Mouse (Mus musculus) layer of hippocampus, adult 2 months (tissue): ENCODE measurements around the gene Nop2. TPM values are rescaled to one million over a fixed set of nuclear protein-coding genes. Genes with fewer than 3 reads are reported as not detected.

Experiments
- DNase-seq, 2 experiments: peaks; one replicate each; pipeline ENCODE4 v3.0.0; 2022; ENCODE audit warnings: low spot score in 2 of 2
- H3K27ac ChIP-seq: fragments of 200-600 bp; 2 replicates; pipeline ENCODE4 v1.8.1; 2022
- H3K4me3 ChIP-seq: fragments of 200-600 bp; 2 replicates; pipeline ENCODE4 v1.8.1; 2022; ENCODE audit warnings: mild to moderate bottlenecking
- CTCF ChIP-seq: fragments of 200-600 bp; conservative IDR thresholded peaks from 2 replicates; pipeline ENCODE4 v1.8.1; 2022; ENCODE audit warnings: antibody characterized with exemption, mild to moderate bottlenecking, moderate library complexity
- total RNA-seq, 2 experiments: library from RNA; stranded (reverse); gene quantifications; 2 replicates each; pipeline ENCODE4 v1.2.3; 2021

Gene Nop2
- total RNA-seq, 2 experiments from 2014 or later: 30.8 to 31.7 TPM

DNA sequence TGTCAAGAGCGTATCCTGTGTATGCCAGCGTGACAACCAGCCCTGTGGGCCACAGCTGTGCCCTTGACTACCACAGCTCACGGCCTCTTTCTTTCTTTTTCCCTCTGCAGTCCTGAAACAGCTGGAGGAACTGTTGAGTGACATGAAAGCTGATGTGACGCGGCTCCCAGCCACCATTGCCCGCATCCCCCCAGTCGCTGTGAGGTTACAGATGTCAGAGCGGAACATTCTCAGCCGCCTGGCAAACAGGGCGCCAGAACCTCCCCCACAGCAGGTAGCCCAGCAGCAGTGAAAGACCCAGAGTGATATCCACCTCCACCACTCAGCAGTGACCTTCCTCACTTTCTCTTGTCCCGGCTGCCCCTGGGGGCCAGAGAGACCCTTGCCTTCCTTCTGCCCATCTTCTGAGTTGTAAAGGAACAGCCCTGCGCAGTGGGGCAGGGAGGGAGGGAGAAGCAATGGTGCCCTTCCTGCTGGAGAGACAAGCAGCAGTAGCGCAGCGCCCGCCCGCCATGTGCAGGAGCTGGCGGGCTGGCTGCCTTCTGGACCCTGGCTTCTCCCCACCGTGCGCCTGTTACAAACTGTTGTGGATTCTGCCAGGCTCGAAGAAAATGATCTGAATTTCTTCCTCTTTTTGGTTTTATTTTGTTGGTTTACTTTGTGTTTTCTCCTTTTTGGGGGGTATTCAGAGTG, 1.9 kb upstream of the Nop2 start:
- H3K27ac ChIP-seq: no peak overlapping the region
- no peak for TF ChIP-seq CTCF
- no peak for DNase-seq
- H3K4me3 ChIP-seq: no peak overlapping the region

DNA sequence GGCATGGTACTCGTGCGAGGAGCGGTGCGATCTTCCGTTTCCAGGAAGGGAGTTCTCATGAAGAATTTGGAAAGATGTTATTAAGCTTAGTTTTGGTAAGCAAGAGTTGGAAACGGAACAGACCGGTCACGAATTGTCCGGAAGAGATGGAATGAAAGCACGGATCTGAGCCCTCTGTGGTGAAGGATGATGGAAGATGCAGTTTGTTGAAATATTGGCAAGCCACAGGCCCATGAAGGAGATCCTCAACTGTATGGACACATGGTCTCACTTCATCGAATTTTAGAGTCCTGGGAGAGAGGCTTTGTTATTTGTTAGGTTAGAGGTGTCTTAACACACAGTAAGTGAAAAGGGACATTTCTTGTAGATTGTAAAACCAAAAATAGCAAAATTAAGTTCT, 761 bp downstream of the Nop2 start:
- H3K4me3 ChIP-seq: peak overlapping the region; percentile 87
- no peak for TF ChIP-seq CTCF
- no peak overlapping the region for H3K27ac ChIP-seq
- DNase-seq: no peak

DNA sequence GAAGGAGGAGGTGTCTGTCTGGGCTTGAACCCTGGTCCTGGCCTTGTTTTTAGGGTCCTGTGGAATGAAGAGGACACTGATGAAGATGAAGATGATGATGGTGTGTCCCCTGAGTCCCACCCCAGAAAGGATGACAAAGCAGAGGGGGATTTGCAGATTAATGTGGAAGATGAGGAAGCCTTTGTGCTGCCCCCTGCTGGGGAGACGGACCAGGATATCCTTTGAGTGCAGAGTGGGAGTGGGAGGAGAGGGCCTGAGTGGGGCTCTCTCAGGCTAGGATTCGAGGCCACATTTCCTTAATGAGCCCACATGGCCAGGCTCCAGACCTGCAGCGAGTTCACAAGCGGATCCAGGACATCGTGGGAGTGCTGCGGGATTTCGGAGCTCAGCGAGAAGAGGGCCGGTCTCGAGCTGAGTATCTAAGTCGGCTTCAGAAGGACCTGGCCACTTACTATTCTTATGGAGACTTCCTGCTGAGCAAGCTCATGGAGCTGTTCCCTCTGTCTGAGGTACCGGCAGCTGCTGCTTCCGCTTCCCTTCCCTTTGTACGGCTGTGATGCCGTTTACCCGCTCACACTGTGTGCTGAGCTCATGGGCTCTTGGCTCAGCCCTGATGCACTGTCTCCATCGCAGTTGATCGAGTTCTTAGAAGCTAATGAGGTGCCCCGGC, 5.4 kb downstream of the Nop2 start:
- peak; percentile 81 for TF ChIP-seq CTCF
- DNase-seq: peak in 1 of 2 experiments; percentile 52
- no peak overlapping the region for H3K4me3 ChIP-seq
- H3K27ac ChIP-seq: peak overlapping the region; percentile 77

DNA sequence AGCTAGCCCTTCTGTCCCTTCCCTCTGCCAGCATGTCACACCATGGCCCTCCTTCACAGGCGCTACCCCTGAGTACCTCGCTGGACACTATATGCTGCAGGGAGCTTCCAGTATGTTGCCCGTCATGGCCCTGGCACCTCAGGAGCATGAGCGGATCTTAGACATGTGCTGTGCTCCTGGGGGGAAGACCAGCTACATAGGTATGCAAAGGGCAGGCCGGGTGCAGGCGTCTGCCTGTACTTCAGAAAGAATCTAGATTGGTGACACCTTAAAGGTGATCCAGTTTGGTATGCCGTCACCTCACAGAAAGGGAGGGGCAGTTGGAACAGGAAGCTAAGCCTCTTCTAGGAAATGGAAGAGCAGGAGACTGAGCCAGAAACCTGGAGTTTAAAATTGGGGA, 8.0 kb downstream of the Nop2 start:
- no peak overlapping the region for H3K4me3 ChIP-seq
- TF ChIP-seq CTCF: no peak
- DNase-seq: no peak
- no peak overlapping the region for H3K27ac ChIP-seq

DNA sequence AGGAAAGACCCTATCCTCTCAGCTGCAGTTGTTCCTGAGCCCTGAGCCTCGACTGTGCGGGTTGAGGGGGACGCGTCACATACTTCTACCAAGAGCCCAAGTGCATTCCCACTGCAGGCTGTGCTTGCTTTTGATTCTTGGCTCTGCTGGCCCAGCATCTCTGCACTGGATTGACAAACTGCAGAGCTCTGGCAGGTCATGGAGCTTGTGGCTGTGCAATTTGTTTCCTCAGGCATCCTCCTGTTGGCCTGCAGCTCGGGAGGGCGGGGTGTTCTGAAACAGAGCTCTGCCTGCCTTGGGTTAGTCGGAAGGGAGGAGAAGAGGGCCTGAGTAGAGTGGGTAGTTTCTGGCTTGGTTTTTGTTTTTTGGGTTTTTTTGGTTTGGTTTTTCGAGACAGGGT, 10.7 kb downstream of the Nop2 start:
- DNase-seq: no peak
- H3K27ac ChIP-seq: no peak overlapping the region
- no peak for TF ChIP-seq CTCF
- H3K4me3 ChIP-seq: no peak overlapping the region

DNA sequence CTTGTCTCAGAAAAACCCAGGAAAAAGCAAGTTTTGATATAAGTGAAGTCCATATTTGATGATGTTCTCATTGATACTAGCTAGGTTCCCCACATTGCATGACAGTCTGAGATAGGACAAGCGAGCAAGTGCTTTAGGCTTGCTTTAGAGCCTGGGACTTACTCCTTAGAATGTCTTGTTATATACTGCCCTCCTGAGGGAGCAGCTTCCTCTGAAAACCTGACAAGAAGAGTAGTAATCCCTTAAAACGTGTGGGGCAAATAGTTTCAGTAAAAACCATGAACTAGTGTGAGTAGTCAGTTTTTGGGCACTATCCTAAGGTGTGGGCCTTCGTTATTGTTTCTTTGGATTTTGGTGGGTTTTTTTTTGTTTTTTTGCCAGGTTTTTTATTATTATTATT, 11.4 kb downstream of the Nop2 start:
- no peak for TF ChIP-seq CTCF
- Histone ChIP-seq H3K4me3 (no peak overlapping the region), H3K27ac (no peak overlapping the region)
- no peak for DNase-seq

DNA sequence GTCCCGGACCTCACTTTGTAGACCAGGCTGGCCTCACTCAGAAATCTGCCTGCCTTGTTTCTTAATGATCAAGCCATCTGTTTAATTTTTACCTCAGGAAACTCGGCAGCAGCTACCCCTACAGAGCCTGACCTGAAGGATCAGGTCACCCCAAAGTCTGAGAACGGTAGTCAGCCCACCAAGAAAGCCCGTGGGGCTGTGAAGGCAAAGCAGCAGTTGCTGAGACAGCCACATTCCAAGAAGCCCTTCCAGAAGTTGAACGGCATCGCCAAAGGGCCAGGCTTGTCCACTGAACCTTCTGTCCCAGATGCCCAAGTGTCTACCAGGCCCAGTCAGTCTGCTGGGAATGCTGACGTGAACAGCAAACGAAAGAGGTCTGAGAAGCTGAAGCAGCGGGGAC, 12.2 kb downstream of the Nop2 start:
- TF ChIP-seq CTCF: no peak
- DNase-seq: no peak
- no peak overlapping the region for H3K4me3 ChIP-seq
- no peak overlapping the region for H3K27ac ChIP-seq

DNA sequence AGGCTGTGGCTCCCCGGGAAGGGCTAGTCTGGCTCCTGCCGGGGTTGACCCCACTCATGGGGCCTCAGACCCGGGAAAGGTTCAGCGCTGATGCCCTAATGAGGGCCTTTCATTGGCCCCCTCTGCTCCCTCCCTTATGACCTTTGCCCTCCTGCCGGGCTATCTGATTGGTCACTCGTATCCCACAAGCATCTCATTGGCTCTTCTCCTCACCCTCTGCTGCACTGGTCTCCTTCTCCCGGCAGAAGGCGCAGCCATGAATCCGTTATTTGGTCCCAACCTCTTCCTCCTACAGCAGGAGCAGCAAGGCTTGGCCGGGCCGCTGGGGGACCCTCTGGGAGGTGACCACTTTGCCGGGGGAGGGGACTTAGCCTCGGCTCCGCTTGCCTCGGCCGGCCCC, 13.3 kb downstream of the Nop2 start, which contains the start of gene Iffo1:
Gene Iffo1, plus strand, starts transcription at position 241 of the 400 bp plus-strand sequence.
- Histone ChIP-seq H3K4me3 (peak within 1 kb of the TSS; percentile 95), H3K27ac (peak within 1 kb of the TSS; percentile 94)
- TF ChIP-seq CTCF: peak; percentile 80
- peak; percentile 91 to 94 for DNase-seq

DNA sequence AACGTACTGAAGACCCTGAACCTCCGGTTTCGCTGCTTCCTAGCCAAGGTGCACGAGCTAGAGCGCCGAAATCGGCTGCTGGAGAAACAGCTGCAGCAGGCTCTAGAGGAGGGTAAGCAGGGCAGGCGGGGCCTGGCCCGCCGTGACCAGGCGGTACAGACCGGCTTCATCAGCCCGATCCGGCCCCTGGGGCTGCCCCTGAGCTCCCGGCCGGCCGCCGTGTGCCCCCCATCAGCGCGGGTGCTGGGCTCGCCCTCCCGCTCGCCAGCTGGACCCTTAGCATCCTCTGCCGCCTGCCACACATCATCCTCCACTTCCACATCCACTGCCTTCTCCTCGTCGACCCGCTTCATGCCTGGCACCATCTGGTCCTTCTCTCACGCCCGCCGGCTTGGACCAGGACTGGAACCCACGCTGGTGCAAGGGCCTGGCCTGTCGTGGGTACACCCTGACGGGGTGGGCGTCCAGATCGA, 13.8 kb downstream of the Nop2 start:
- H3K4me3 ChIP-seq: peak overlapping the region; percentile 95
- no peak for DNase-seq
- 0 out of 2 replicates have a peak, but pooled peaks have one; percentile 0 for TF ChIP-seq CTCF
- peak overlapping the region; percentile 94 for H3K27ac ChIP-seq

DNA sequence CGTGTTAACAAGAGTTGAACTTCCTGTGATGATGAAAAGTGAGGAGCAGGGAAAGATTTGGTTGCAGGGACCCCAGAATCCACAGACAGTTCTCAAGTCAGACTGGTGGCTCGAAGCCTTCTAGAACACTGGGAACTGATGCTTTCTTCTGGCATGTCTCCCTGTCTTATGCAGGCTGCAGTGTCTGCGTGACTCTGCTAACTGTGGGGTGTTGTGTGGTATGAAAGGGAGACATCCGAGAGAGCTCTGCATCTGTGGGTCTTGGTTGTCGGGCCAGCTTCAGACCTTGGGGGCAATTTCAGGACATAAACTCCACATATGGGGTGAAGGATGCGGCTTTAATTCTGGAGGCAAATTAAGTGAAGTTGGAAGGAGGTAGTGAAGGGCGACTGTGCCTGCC, 14.4 kb downstream of the Nop2 start:
- peak overlapping the region; percentile 94 for H3K27ac ChIP-seq
- no peak for TF ChIP-seq CTCF
- no peak for DNase-seq
- peak overlapping the region; percentile 95 for H3K4me3 ChIP-seq

DNA sequence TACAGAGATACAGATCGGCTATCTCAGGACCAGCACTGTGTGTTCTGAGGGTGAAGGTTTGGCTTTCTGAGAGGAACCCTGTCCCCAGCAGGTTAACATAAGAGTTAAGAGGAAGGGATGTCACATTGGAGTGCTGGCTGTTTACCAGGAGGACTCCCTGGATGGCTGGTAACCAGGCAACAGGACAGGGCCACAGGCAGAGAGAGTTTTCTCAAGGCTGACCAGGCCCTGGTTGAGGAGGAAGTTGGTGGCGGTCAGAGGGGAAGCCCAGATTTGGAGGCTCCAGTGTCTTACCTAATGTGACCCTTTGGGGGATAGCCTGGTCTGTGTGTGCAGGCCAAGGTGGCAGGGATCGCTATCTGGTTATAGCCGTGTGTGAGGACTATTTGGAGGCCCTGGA, 15.1 kb downstream of the Nop2 start:
- DNase-seq: no peak
- H3K27ac ChIP-seq: peak overlapping the region; percentile 94
- H3K4me3 ChIP-seq: peak overlapping the region; percentile 95
- no peak for TF ChIP-seq CTCF

DNA sequence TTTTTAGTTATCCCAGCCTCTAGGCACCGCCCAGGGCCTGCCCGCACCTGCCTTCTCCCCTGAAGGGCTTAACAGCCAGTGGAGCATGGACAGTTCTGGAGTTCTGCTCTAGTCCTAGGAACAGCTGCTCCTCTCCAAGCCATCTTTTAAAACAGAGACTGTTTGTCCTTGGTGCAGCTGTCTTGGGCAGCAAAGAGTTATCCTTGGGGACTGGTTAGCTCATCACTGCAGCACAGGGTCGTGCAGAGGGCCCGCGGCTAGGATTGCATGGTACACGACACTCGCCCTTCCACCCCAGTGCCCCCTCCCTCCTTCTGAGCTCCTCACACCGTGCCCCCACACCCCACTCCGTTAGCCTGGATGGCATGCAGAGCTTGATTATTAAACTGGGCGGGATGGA, 15.6 kb downstream of the Nop2 start:
- no peak for DNase-seq
- Histone ChIP-seq H3K27ac (peak overlapping the region; percentile 94), H3K4me3 (peak overlapping the region; percentile 95)
- TF ChIP-seq CTCF: no peak

DNA sequence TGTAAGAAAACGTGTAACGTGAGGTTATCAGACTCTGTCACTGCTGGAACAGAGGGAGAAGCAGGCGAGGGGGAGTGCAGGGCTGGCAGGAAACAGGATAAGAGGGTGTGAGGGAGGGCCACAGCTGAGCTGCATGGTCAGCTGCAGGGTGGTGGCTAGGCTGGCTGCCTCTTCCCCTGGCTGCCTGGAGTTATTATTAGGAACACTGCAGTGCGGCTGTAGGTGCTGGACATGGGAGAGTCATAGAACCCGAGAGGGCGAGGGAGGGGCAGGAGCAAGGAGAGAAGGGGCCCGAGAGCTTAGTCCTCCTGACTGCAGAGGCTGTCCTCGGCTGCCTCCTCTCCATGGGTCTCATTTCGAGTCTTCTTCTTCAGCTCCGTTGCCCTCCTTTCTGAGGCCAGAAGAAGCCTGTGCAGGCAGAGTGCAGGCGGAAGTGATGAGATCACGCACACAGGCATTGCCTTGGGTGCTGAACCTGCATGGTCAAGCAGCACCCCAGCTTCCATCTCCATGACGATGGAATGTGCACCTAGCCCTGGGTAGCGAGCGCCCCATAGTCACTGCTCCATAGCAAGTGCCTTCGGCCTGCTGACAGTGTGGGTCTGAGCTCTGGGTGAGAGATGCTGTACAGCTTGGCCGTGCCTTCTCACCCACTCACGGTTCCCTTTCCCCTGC, 16.7 kb downstream of the Nop2 start:
- no peak for TF ChIP-seq CTCF
- peak overlapping the region; percentile 95 for H3K4me3 ChIP-seq
- H3K27ac ChIP-seq: peak overlapping the region; percentile 94
- DNase-seq: peak in 1 of 2 experiments; percentile 45
